Mouse (Mus musculus): Measurements from ENCODE around the gene Sgca.

- no peak for TF ChIP-seq CTCF (conservative IDR thresholded peaks at IDR 0.05; ENCODE audit: low read length)
- TF ChIP-seq NANOG (IDR thresholded peaks at IDR 0.05; ENCODE audit: borderline replicate concordance, low read length), result no peak
These were observed 4.1 kb downstream of the Sgca start for GRCm38 (mm10) chr11:94971895-94972615.
